Mouse (Mus musculus): ENCODE data around the gene Dnajc4.
A peak's percentile ranks its signal among the peaks of the same experiment; 100 is the strongest.
"Not testable (repeated sequence)": the region's sequence is repeated elsewhere in the genome, so short reads cannot be mapped to it uniquely, and the experiment has no call there.

Dnajc4 gene

DNA sequence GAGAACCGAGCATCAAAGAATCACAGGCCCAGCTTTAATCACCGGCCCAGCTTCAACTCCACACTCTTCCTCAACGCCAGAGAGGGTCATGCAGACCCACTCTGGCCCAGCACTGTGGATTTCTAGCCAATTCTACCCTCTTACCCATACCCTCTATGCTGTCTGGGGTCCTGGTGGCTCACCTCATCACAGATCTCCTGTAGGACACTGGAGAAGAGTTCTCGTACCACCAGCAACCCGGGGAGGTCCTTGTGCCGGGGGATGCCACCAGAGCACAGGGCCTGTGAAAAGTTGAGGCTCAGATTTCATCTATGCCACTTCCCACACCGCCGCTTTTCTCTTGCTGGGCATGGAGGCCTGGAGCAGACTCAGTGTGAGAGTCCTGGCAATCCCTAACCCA is 2.1 kb upstream of the Dnajc4 start:
- DNase-seq, result no peak

DNA sequence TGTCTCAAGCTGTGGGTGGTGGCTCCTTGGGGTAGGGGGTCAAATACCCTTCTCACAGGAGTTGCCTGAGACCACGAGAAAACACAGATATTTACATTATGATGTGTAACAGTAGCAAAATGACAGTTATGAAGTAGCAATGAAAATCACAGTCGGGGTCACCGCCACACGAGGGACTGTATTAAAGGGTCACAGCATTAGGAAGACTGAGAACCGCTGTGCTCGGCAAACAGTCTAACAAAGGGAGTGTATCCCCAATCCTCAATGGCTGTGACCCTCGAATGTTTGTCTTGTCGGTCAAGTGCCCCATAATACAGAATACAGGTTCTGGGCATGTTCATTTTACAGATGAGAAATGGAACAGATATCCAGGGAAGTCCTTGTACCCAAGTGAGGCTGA is 1.6 kb upstream of the Dnajc4 start:
- no peak for DNase-seq

DNA sequence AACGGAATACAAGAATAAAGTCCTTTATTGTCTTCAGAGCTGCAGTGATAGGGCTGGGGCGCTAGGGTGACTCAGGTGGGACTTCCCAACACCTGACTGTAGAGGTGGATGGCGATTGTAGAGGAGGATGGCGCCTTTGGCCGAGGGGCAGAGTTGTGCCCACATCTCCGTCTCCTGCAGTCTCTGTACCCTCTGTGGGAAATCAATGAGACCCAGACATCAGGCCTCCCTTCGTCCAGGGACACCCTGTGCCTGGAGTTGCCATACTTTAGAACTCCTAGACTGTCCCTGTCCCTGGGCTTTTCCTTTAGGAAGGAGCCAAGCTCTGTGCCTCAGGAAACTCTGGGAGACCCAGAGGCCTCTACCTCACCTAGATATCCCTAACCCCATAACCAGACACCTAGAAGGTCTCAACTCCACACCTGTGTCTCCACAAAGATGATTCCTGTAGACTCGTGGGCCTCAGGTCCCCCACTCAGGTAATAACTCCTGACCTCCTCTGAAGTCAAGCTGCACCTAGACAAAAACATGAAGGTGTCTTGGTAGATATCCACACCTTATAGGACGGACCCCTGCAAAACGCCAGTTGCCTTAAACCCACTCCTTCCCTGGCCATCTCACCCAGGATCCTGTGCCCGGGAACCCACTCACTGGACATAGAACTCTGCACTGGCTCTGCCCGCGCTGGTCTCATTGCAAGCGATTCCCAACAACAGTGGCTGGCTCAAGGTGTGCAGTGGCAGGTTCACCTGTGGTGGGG is 819 bp upstream of the Dnajc4 start:
- no peak for DNase-seq

DNA sequence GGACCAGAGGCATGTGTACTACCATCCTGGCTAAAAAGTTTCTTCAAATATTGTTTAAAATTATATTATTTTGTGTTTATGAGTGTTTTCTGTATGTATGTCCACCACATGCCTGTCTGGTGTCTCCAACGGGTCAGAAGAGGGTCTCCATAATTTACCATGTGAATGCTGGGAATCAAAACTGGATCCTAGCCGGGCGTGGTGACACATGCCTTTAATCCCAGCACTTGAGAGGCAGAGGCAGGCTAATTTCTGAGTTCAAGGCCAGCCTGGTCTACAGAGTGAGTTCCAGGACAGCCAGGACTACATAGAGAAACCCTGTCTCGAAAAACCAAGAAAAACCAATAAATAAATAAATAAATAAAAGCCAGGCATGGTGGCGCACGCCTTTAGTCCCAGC is 1.2 kb downstream of the Dnajc4 start:
- not testable (repeated sequence) for DNase-seq

DNA sequence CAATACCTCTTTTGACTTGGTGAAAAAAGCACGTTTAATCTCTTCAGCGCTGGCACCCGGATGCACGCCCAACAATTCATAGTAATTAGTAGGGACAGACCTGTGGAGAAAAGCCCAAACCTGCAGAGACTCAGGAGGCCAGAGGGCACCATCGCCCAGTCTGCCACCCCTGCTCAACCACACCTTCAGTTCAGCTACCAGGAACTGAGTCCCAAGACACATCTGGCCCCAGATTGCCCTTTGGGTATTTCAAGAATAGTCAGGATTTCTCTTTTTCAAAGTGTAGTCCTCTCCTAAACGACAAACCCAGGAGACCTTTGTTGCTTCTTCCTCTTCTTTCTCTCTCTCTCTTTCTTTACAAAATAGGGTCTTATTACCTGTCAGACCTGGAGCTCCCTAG is 1.7 kb downstream of the Dnajc4 start:
- DNase-seq, result no peak

DNA sequence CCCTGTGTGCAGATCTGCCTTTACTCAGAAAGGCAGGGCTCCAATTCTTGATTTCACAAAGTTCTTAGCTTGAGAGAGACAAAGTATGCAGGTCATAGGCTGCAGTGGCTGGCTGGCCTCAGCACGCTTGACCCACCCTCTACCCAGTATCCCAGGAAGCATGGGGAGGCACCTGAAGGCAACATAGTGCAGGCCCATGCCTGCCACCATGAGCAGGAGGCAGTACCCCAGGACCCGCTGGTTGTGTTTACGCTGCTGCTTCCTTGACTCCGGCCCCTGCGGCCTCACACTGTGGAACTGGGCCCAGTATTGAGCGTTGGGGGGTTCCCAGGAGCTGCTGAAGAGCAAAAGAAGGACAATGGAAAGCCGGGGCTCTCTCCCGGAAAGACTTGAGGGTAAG is 3.1 kb downstream of the Dnajc4 start:
- DNase-seq, result no peak

DNA sequence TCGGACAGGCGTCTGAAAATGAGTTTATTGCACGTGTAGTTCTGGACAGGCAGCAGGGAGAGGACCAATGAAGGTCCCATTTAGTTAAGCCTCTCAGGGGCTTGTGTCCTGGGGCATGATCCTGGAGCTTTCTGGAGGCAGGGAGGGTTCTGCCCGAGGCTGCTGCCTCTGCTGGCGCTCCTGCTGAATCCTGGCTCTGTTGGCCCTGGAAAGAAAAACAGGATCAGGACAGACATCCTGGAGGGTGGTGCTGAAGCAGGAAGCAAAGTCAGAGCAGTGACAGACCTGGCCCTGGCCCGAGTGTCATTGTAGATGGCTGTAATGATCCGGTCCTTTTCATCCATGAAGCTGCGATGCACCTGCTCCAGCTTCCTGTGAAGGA is 4.5 kb downstream of the Dnajc4 start:
- DNase-seq, result no peak

DNA sequence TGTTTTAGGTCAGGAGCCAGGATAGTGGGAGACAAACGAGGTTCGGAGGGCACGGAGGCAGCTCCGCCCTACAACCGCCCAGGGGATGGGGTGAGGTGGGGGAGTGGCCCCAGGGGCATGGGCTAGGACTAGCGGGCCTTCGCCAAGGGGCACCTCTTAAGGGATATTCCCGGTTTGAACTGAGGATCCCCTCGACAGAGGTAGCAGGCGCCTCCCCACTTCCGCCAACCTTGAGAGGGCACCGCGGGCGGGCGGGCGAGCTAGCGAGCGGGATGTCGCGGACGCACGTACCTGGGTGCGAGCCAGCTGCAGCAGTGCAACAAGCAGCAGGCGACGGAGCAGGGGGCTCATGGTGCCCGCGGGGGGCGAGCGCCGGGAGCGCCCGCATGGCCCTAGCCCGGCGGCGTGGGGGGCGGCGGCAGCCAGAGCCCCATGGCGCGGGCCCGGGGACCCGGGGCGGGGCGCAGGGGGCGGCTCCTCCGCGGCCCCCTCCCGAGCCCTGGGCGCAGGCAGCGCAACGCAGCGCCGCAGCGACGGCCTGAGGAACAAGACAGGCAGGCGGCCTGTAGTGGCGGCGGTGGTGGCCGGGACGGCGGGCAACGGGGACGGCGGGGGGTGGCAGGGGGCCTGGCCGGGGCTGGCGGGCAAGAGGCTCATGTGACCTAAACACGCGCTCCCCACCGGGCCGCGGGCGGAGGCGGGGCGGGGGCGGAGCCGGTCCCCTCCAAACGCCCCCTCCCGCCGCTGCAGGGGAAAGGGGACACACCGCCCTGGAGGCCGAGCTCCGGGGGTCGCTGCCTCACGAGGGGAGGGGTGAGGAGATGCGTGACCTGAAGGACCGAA is 5.1 kb downstream of the Dnajc4 start, which contains the start of gene Vegfb:
Gene Vegfb (minus strand): TSS at position 591 of the 843 bp plus-strand sequence.
- peak; percentile 82 for DNase-seq

DNA sequence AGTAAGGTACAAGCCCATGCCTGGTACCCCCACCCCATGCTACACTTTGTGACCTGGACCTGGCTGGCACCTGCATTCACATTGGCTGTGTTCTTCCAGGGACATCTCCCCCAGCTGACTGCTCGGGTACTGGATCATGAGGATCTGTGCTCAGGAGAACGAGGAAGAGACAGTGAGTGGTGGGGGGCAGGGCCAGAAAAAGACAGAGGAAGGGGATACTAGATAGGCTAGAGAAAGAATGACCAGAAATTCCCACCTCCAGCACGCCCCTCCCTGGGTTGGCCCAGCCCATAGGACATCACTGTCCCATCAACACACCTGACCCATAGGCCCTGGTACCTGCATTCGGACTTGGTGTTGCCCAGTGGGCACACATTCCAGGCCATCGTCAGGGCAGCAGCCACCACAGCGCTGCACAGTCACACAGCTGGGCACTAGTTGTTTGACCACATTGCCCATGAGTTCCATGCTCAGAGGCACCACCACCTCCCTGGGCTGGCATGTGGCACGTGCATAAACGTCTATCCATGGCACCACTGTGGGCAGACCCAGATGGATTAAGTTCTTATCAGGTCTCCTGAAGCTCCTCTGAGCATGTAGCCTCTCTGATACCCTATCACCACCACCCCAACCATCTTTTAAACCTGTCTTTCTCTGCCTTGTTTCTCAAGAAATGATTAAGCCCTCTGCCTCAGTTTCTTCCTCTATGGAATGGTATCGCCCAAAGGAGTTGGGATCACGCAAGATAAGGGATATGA is 6.2 kb downstream of the Dnajc4 start:
- DNase-seq, result no peak

DNA sequence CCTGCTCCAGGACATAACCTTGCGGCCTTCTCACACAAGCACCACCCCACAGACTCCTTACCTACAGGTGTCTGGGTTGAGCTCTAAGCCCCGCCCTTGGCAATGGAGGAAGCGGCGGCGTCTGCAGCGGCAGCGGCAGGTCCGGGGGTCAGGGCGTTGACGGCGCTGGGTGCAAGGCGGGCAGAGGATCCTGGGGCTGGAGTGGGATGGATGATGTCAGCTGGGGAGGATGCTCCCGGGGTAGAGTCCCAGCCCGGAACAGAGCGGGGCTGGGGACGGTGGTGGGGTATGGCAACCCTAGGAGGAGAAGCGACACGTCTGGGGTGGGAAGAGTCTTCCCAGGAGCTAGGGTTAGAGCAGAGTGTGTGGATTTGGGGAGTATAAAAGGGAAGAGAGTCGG is 7.1 kb downstream of the Dnajc4 start:
- no peak for DNase-seq

DNA sequence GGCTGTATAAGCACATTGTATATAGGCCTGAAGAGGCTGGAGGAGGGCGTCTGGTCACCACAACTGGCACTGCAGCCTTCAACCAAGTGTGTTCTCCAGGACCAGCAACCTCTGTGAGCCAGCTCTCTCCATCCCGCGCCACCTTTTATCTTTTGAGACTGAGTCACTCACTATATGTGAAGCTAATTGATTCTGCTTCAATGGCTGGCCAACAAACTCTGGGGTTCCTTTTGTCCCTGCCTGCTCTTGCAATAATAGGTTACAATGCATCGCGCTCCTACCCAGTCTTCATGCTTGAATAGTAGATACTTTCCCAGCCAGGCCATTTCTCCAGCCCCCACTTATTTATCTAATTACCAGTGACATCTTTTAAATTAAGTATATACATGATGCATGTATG is 8.8 kb downstream of the Dnajc4 start:
- DNase-seq, result no peak

DNA sequence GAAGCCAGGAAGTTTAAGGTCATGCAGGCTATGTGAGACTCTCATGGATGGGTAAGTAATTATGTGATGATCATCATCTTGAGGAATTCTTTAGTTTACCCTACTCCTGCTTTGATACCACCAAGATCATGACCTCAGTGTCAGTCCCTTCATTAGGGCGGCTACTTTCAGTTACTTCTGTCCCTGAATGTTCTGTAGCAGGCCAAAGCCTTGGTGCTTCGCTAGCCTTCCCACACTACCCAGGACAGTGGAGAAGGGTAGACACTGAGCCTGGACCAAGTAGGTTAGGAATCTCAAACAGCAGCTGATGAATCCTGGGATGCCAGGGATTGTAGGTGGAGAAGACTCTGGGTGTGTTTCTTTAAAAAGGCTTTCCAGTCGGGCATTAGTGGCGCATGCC is 10.9 kb downstream of the Dnajc4 start:
- DNase-seq, result no peak

DNA sequence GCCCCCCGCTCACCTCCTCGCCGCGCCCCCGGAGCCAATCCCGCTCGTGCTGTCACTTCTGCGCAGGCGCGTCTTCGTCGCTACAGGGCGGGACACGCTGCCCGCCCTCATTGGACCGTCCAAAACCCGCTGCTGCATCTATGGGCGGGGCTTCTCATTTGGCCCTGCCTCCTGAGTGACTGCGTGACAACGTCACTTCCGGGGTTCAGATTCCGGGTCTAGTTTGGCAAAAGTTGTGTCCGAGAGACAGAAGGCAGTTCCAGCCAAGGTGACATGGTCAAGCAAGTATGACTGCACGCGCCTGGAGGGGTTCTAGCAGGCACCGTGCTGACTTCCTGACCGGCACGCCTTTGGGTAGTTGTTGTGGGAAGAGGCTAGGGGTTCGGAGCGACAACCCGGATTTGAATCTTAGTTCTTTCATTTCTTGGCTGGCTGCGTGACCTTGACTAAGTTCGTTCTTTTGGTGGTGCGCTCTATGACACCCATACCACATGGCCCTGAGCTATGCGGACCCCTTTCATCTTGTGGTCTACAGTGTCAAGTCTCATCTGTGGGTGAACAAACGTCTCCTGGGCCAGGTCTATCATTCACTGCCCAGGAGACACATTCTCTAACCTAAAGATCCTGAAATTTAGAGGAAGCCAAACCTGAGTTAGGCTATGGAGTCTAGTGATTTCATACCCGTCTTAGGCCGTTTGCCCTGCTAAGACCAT is 11.8 kb downstream of the Dnajc4 start, which contains the start of gene Fkbp2:
Gene Fkbp2 (minus strand): TSS at position 121 of the 713 bp plus-strand sequence.
- DNase-seq, result peak; percentile 98

DNA sequence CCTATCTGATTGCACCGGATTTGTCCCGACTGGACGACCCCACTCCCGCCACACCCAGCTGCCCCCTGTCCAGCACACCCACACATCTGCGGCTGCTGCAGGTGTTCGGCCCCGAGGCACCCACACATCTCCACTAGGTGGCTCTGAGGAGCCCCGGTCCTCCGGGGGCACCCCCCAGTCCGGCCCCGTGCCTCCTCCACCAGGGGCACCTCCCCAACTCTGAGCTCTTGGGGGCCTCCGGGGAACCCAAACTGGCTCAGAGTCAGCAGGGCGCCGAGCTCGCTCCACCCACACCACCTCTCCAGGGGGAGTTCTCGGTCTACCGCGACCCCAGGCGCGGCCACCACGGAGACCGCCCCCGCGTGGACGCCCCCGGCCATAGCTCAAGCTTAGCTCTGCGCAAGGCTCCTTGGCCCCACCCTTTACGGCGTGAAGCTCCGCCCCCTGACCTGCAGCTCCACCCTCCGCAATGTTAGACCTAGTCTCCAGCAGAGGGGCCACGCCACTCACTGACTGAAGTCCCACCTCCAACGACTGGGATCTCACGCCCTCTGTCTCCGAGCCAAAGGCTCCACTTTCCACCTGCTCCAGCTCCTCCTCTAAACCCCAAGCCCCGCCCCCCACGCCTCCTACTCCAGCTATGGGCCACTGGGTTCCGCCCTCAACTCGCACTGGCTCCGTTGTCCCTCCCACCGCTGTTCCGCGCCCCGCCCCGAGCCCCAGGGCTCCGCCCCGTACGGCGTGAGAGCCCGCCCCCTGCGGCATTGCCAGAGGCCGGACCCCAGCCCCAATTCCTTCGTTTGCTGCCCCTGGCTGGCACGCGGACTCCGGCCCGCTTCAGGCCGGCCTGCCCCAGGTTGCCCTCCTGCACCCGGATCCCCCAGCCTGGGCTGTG is 12.6 kb downstream of the Dnajc4 start:
- peak; percentile 99 for DNase-seq

DNA sequence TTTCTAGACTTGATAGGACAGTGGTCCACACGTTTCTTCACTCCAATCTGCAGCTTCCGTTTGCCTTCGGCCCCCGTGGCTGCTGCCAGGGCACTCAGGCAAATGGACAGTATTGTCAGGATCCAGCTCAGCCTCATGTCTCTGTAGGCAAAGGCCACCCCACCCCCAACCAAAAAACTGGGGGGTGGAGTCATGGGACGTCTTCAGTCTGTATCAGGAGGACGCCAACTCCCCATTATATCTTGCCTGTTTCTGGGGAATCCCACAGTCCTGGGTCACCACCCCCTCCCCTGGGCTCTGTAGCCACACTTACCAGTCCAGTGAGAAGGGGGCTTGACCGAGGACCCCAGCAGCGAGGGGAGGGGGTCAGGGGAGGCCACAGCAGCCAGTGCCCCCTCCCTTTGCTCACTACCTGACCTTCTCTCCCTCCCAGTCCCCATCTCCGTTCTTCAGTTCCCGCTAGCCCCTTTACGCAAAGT is 13.3 kb downstream of the Dnajc4 start:
- peak; percentile 52 for DNase-seq

DNA sequence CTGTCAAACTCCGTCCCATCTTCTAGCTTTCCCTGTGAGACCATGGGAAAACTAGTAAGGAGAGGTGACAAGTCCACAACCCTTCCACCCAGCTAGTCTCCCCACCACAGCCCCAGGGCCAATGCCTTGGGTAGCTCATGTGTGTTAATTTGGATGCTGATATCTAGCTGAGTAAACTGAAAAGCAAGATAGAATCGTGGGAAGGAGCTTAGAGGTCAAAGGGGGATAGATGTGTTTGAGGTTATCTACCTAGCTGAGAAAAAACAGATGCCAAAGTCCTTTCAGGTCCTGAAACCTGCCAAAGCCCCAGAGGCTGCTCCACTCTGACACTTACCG is 13.8 kb downstream of the Dnajc4 start:
- DNase-seq, result no peak

DNA sequence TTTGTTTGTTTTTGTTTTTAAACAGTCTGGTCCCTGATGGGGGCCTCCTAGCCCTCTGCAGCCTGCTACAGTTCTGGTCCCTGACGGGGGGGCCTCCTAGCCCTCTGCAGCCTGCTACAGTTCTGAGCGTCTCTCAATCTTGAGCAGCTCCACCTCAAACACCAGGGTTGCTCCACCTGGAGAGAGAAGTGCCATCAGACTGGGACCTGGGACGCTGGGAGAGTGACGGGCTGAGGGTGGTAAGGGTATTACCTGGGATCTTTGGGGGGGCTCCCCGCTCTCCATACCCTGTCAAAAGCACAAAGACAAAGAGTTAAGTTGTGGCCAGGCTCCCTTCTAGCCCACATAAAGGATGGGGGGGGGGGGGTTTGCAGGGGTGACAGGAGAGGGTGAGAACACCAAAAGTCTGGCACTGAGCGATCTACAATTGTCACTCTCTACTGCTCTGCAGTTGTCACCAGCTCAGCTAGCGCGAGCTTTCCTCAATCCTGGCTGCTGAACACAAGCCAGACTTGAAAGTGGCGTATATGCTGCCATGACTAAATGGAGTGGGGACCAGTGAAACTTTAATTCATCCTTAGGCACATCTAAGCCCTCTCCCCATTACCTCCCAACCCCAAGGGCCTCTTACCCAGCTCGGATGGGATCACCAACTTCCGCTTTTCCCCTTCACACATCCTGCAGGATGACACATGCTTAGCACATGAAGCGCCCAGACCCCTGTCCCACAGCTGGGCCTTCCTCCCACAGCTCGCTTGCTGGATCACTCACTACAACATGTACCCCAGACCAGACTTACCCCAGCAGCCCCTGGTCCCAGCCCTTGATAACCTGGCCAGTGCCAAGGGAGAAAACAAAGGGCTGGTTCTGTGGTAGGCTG is 14.4 kb downstream of the Dnajc4 start:
- no peak for DNase-seq

DNA sequence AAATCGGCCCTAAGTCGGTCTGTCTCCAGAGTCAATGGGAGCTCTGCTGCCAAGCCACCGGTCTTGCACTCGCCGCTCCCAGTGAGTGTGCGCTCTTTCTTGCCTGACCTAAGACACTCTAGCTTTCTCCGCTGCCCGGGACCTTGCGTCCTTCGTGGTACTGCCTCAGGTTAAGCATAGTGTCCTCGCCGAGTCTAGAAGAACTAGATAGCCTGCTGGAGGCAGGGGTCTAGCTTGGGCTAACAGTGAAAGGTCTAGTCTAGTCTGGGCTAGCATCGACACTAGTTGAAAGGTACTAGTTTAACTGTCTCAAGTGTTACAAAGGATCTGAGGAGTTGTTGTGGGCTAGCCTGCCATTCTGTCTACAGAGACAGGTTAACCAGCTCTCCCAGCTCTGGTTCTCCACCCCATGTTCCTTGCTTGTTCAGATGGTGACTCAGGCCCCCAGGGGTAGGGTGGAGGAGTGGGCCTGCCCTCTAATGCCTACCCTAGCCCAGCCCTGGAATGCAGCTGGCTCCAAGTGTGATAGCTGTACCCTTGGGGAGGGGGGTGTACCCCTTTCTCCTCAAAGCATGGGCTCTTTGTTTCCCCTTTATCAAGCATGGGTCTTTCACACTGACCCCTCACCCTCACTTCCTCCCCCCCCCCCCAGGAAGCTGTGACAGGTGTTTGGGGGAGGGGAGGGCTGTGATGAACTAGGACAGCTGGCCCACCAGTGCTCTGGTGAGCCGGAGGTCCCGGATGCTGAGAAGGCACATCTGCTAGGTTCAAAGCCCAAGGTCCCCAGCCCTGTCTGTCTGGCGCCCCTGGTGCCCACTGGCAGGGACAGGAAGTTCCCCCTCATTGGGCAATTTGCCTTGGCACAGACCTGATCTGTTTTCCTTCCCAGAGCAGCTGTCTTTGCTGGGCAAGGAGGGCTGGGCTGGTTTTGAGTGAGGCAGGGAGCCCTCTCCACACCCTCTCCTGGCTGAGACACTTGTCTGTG is 16.5 kb downstream of the Dnajc4 start, which contains the start of gene Plcb3:
Gene Plcb3 (minus strand): TSS at position 934 of the 985 bp plus-strand sequence.
- peak; percentile 90 for DNase-seq

Measured in thymus, postnatal 25 days (tissue).